Mouse (Mus musculus) forebrain, embryonic 11.5 days (tissue): ENCODE measurements at regions not wholly inside any gene's neighbourhood (a gene's known extent, or its start where the extent isn't known, plus 50 kb on each side); places are given as distances from the start of the nearest gene placed in this dataset.
"Not testable (repeated sequence)": the region's sequence is repeated elsewhere in the genome, so short reads cannot be mapped to it uniquely, and the experiment has no call there.

Experiments
- ATAC-seq: fragments of 200-750 bp; cut with Nextera tagmentation; replicated peaks from 2 replicates; pipeline ENCODE4 v1.8.0; 2017; ENCODE audit warnings: moderate TSS enrichment; ENCODE audit not compliant: low FRiP score
- DNase-seq: peaks from one replicate; pipeline ENCODE4 v3.0.0-alpha.2; 2017; ENCODE audit warnings: low spot score
- H3K27ac ChIP-seq: fragments of 300-500 bp; sonication (generic); 2 replicates; pipeline ENCODE4 v1.5.1; 2014; ENCODE audit warnings: low read depth, low read length
- H3K27me3 ChIP-seq: fragments of 300-500 bp; sonication (generic); 2 replicates; pipeline ENCODE4 v1.6.1; 2014; ENCODE audit warnings: mild to moderate bottlenecking, low read length, mixed read lengths; ENCODE audit not compliant: control insufficient read depth, insufficient read depth
- H3K36me3 ChIP-seq: fragments of 300-500 bp; sonication (generic); 2 replicates; pipeline ENCODE4 v1.6.1; 2014; ENCODE audit warnings: mild to moderate bottlenecking, low read length, moderate library complexity, mixed read lengths; ENCODE audit not compliant: control insufficient read depth, insufficient read depth
- H3K4me1 ChIP-seq: fragments of 300-500 bp; sonication (generic); replicated peaks from 2 replicates; pipeline ENCODE4 v1.6.1; 2014; ENCODE audit warnings: low read length, mixed read lengths; ENCODE audit not compliant: control insufficient read depth, insufficient read depth
- H3K4me2 ChIP-seq: fragments of 300-500 bp; sonication (generic); 2 replicates; pipeline ENCODE4 v1.6.1; 2014; ENCODE audit warnings: low read depth, mild to moderate bottlenecking, low read length, moderate library complexity, mixed read lengths; ENCODE audit not compliant: severe bottlenecking
- H3K4me3 ChIP-seq: fragments of 300-500 bp; sonication (generic); 2 replicates; pipeline ENCODE4 v1.5.1; 2014; ENCODE audit warnings: low read depth, low read length
- H3K9ac ChIP-seq: fragments of 300-500 bp; sonication (generic); 2 replicates; pipeline ENCODE4 v1.6.1; 2014; ENCODE audit warnings: low read length
- H3K9me3 ChIP-seq: fragments of 300-500 bp; sonication (generic); 2 replicates; pipeline ENCODE4 v1.6.1; 2016; ENCODE audit warnings: low read length, mixed read lengths; ENCODE audit not compliant: control insufficient read depth
- WGBS: fragments of 180-500 bp; shearing (Covaris S2); extraction: QIAGEN DNeasy Blood & Tissue Kit; methylation state at CpG from one replicate; pipeline ENCODE4 v1.1.7; 2014; 5-methylcytosine and 5-hydroxymethylcytosine counted together

- ATAC-seq = no peak
- 89% methylated on average over 1 of the region's 1 CpGs for WGBS
- H3K27ac ChIP-seq = no peak overlapping the region
These were observed 135.2 kb downstream of the Dll1 start for GRCm38 (mm10) chr17:15241491-15241890.

DNA sequence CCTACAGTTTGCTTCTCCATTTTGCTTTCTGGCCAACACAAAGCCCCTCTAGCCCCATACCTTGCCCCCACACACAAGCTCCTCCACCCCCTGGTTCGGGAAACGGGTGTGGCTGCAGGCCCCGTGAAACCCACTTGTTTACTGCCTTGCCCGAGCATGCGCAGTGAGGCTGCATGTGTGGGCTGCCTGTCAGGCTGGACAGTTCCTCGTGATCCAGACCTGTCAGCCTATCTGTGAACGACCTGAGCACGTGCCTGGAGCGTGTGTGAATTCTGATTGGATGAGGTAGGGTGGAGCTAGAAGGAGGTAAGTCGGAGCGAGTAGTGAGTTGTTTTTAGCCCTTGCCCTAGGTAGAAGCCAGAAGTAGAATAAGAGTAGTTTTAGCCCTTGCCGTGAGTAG, 136.0 kb downstream of the Dll1 start:
- H3K27ac ChIP-seq, H3K36me3 ChIP-seq, H3K4me1 ChIP-seq, H3K9ac ChIP-seq, H3K27me3 ChIP-seq, H3K9me3 ChIP-seq, H3K4me3 ChIP-seq, H3K4me2 ChIP-seq, ATAC-seq: not testable (repeated sequence)
- WGBS = 81% methylated on average over 12 of the region's 12 CpGs
- peak; percentile 22 for DNase-seq

More at GRCm38 (mm10) chr17:15241491-15241890, 135.2 kb downstream of the Dll1 start:
- Histone ChIP-seq H3K36me3 (no peaks in the 10 kb centered on the region), H3K9me3 (no peaks in the 10 kb centered on the region), H3K27me3 (no peaks in the 10 kb centered on the region), H3K4me2 (no peak overlapping the region), H3K4me1 (no peaks in the 10 kb centered on the region), H3K9ac (no peak overlapping the region), H3K4me3 (no peak overlapping the region)
- peak; percentile 33 for DNase-seq

DNA sequence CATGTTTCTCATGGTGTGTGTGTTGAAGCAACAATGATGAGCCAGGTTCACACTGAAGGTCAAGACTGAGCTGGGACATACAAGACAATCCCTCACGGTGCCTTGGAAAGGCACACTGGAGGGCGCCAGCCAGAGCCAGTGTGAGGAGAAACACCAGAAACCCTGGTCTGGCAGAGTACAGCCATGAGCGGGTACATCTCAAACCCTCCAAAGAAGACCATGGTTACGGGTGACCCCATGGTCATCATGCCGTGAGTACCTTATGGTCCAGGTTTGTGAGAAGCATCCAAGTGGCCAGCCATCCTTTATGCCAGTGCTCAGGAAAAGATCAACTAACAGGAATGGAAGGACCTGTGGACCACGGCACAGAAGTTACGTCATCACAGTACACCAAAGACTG, 136.7 kb downstream of the Dll1 start:
- DNase-seq = peak; percentile 37
- no peak overlapping the region for H3K27ac ChIP-seq
- H3K9me3 ChIP-seq = no peaks in the 10 kb centered on the region
- no peak overlapping the region for H3K9ac ChIP-seq
- H3K4me3 ChIP-seq = no peak overlapping the region
- WGBS = 96% methylated on average over 7 of the region's 7 CpGs
- H3K4me2 ChIP-seq = no peak overlapping the region
- H3K4me1 ChIP-seq = no peaks in the 10 kb centered on the region
- no peak for ATAC-seq
- H3K36me3 ChIP-seq = no peaks in the 10 kb centered on the region
- H3K27me3 ChIP-seq = no peaks in the 10 kb centered on the region

GRCm38 (mm10) chr17:15235041-15235440, 141.6 kb downstream of the Dll1 start:
- ATAC-seq = no peak
- peak; percentile 17 for DNase-seq
- no peaks in the 10 kb centered on the region for H3K36me3 ChIP-seq

DNA sequence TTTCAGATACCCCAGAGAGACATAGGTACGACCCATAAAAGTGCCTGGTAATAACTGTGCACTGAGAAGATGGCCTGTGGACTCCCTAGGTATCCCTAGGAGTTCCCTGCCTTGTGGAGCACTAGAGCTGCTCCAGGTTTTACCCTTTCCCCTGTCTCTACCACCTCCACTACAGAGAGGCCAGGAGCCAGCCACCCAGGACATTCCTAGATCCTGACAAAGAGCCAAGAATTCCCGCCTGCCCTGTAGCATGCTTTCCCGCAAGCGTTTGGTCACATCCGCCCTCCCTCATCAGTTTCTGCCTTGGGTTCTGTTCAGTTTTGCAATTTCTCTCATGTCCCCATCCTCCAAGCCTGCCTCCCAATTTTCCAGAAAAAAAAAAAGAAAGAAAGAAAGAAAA, 145.5 kb downstream of the Dll1 start:
- DNase-seq (peak; percentile 26), ATAC-seq (no peak)
- H3K27ac ChIP-seq = no peak overlapping the region
- H3K9me3 ChIP-seq = no peaks in the 10 kb centered on the region
- no peaks in the 10 kb centered on the region for H3K4me1 ChIP-seq
- WGBS = 88% methylated on average over 5 of the region's 5 CpGs
- no peak overlapping the region for H3K4me2 ChIP-seq
- H3K9ac ChIP-seq = no peak overlapping the region
- no peaks in the 10 kb centered on the region for H3K27me3 ChIP-seq
- H3K36me3 ChIP-seq = no peaks in the 10 kb centered on the region
- no peak overlapping the region for H3K4me3 ChIP-seq

More at GRCm38 (mm10) chr17:15235041-15235440, 141.6 kb downstream of the Dll1 start:
- 89% methylated on average over 6 of the region's 6 CpGs for WGBS
- no peak overlapping the region for H3K9ac ChIP-seq
- H3K4me3 ChIP-seq = no peak overlapping the region
- no peaks in the 10 kb centered on the region for H3K27me3 ChIP-seq
- H3K4me2 ChIP-seq = no peak overlapping the region
- H3K9me3 ChIP-seq = no peaks in the 10 kb centered on the region
- H3K27ac ChIP-seq = no peak overlapping the region
- no peaks in the 10 kb centered on the region for H3K4me1 ChIP-seq

DNA sequence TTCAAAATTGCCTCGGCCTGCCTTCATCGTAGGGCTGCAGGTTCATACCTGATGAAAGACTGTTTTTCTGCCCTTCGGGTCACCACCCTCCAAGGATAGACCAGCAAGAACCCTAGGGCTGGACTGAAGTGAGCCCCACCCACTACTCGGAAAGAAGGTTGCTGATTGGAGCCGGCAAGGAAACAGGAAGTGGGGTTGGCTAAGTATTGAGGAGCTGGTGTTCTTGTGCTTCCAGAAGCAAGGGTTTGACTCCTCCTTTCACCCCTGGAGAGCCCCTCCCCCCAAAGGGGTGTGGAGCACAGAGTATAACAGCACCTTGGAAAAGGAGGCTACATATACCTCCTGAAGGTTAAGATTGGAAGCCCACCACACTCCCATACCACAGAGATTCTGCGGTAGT, 147.5 kb downstream of the Dll1 start:
- H3K9ac ChIP-seq = no peak overlapping the region
- 74% methylated on average over 6 of the region's 6 CpGs for WGBS
- ATAC-seq (no peak), DNase-seq (peak; percentile 48)
- no peaks in the 10 kb centered on the region for H3K9me3 ChIP-seq
- no peaks in the 10 kb centered on the region for H3K4me1 ChIP-seq
- H3K27me3 ChIP-seq = no peaks in the 10 kb centered on the region
- H3K36me3 ChIP-seq = no peaks in the 10 kb centered on the region
- H3K4me3 ChIP-seq = no peak overlapping the region
- no peak overlapping the region for H3K4me2 ChIP-seq
- H3K27ac ChIP-seq = no peak overlapping the region

GRCm38 (mm10) chr17:15228077-15228476, 148.6 kb downstream of the Dll1 start:
- Histone ChIP-seq H3K9ac (no peak overlapping the region), H3K36me3 (no peaks in the 10 kb centered on the region), H3K9me3 (no peaks in the 10 kb centered on the region), H3K4me3 (no peak overlapping the region), H3K27ac (no peak overlapping the region), H3K27me3 (no peaks in the 10 kb centered on the region), H3K4me1 (no peaks in the 10 kb centered on the region), H3K4me2 (no peak overlapping the region)
- ATAC-seq (no peak), DNase-seq (peak; percentile 31)
- WGBS = 82% methylated on average over 8 of the region's 8 CpGs

DNA sequence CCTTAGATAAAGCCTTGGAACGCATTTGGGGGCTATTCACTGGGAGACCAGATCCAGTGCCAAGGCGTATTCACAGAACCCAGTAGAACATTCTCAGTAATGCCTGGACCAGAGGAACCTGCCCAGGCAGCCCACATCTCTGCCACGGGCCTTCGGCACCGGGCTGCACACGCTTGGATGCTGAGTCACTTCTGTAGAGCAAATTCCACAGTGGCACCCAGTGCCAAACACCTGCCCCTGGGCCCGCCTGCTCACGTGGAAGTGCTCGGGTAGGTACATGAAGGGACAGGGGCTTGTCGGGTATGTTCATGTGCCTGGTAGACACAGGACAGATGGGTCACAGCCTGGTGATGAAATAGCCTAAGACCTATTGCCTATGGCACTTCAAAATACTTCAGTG, 152.8 kb downstream of the Dll1 start:
- peak; percentile 17 for DNase-seq
- Histone ChIP-seq H3K4me1 (no peaks in the 10 kb centered on the region), H3K36me3 (no peaks in the 10 kb centered on the region), H3K27me3 (no peaks in the 10 kb centered on the region), H3K4me3 (no peak overlapping the region), H3K9ac (no peak overlapping the region), H3K4me2 (no peak overlapping the region), H3K9me3 (no peaks in the 10 kb centered on the region), H3K27ac (no peak overlapping the region)
- no peak for ATAC-seq
- WGBS = 94% methylated on average over 10 of the region's 10 CpGs

DNA sequence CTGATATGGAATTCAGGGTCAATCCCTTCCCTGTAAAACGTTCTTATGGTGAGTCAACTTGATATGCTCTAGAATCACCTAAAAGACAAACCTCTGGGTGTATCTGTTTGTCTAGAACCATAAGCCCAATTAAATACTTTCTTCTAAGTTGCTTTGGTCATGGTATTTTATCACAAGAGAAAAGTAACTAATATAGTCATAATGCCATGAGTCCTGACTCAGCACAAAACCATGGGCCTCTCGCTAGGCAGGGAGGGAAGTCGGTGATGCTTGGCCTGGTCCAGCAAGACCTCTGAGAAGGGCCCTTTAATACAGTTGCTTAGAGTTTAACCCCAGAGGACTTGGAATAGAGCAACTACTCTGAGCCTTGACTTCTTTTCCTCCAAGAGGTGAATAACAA, 153.7 kb downstream of the Dll1 start:
- H3K27me3 ChIP-seq = no peaks in the 10 kb centered on the region
- H3K4me2 ChIP-seq = no peak overlapping the region
- H3K9ac ChIP-seq = no peak overlapping the region
- H3K27ac ChIP-seq = no peak overlapping the region
- H3K36me3 ChIP-seq = no peaks in the 10 kb centered on the region
- H3K9me3 ChIP-seq = no peaks in the 10 kb centered on the region
- H3K4me3 ChIP-seq = no peak overlapping the region
- DNase-seq (peak; percentile 38), ATAC-seq (no peak)
- 92% methylated on average over 3 of the region's 3 CpGs for WGBS
- no peaks in the 10 kb centered on the region for H3K4me1 ChIP-seq
